Mouse (Mus musculus): ENCODE measurements around the gene Slit1. TPM values are rescaled to one million over a fixed set of nuclear protein-coding genes. Genes with fewer than 3 reads are reported as not detected.
A peak's percentile ranks its signal among the peaks of the same experiment; 100 is the strongest.

The Slit1 gene
- polyA plus RNA-seq, 1 experiment from 2014 or later: 2.1 TPM

GRCm38 (mm10) chr19:41615606-41616224, 127.8 kb downstream of the Slit1 start:
- H3K4me2 ChIP-seq (ENCODE audit: low read depth, low read length): no peak overlapping the region
- DNase-seq (ENCODE audit: low spot score) (peak; percentile 59), ATAC-seq (replicated peaks; ENCODE audit: insufficient number of reproducible peaks, low FRiP score, low TSS enrichment, low read depth) (peak; percentile 76)
- H3K4me3 ChIP-seq (ENCODE audit: low read depth, low read length): no peak overlapping the region
- H3K4me1 ChIP-seq (ENCODE audit: control insufficient read depth, insufficient read depth, low read length): peaks cover 8% of the 10 kb centered on the region; the same call in 1 of the 2 replicates
- no peaks in the 10 kb centered on the region for H3K9me3 ChIP-seq (replicated peaks; ENCODE audit: control insufficient read depth, low read length)
- peaks cover 7% of the 10 kb centered on the region for H3K27me3 ChIP-seq (ENCODE audit: control insufficient read depth, insufficient read depth, low read length)
- H3K36me3 ChIP-seq (replicated peaks; ENCODE audit: control insufficient read depth, insufficient read depth, low read depth, low read length): no peaks in the 10 kb centered on the region
- no peak overlapping the region for H3K27ac ChIP-seq (replicated peaks; ENCODE audit: low read depth, low read length)
- WGBS: 27% methylated on average over 11 of the region's 11 CpGs
- no peak overlapping the region for H3K9ac ChIP-seq (replicated peaks; ENCODE audit: low read length)

- Histone ChIP-seq H3K9me3 (replicated peaks; ENCODE audit: control insufficient read depth, low read length) (no peaks in the 10 kb centered on the region), H3K9ac (replicated peaks; ENCODE audit: low read length) (no peak overlapping the region), H3K4me2 (ENCODE audit: low read depth, low read length) (no peak overlapping the region; the same call in 1 of the 2 replicates), H3K4me3 (ENCODE audit: low read depth, low read length) (no peak overlapping the region), H3K36me3 (replicated peaks; ENCODE audit: control insufficient read depth, insufficient read depth, low read depth, low read length) (no peaks in the 10 kb centered on the region), H3K27ac (replicated peaks; ENCODE audit: low read depth, low read length) (no peak overlapping the region), H3K27me3 (ENCODE audit: control insufficient read depth, insufficient read depth, low read length) (peaks cover 7% of the 10 kb centered on the region), H3K4me1 (ENCODE audit: control insufficient read depth, insufficient read depth, low read length) (peaks cover 8% of the 10 kb centered on the region; the same call in 1 of the 2 replicates)
- DNase-seq (ENCODE audit: low spot score): peak; percentile 83
- WGBS: 21% methylated on average over 16 of the region's 16 CpGs
- ATAC-seq (replicated peaks; ENCODE audit: insufficient number of reproducible peaks, low FRiP score, low TSS enrichment, low read depth): peak; percentile 54; the same call in 1 of the 2 replicates
These were observed 130.0 kb downstream of the Slit1 start for GRCm38 (mm10) chr19:41613325-41614087.

- ATAC-seq (replicated peaks; ENCODE audit: insufficient number of reproducible peaks, low FRiP score, low TSS enrichment, low read depth): no peak
- Histone ChIP-seq H3K9me3 (replicated peaks; ENCODE audit: control insufficient read depth, low read length) (no peaks in the 10 kb centered on the region), H3K4me2 (ENCODE audit: low read depth, low read length) (no peak overlapping the region), H3K9ac (replicated peaks; ENCODE audit: low read length) (no peak overlapping the region), H3K27me3 (ENCODE audit: control insufficient read depth, insufficient read depth, low read length) (peaks cover 7% of the 10 kb centered on the region), H3K4me3 (ENCODE audit: low read depth, low read length) (no peak overlapping the region), H3K36me3 (replicated peaks; ENCODE audit: control insufficient read depth, insufficient read depth, low read depth, low read length) (no peaks in the 10 kb centered on the region), H3K27ac (replicated peaks; ENCODE audit: low read depth, low read length) (no peak overlapping the region), H3K4me1 (ENCODE audit: control insufficient read depth, insufficient read depth, low read length) (peaks cover 3% of the 10 kb centered on the region; the same call in 1 of the 2 replicates)
- DNase-seq (ENCODE audit: low spot score): no peak
- WGBS: 80% methylated on average over 6 of the region's 6 CpGs
These were observed 131.8 kb downstream of the Slit1 start for GRCm38 (mm10) chr19:41611683-41612082.

- Histone ChIP-seq H3K4me3 (ENCODE audit: low read depth, low read length) (no peak overlapping the region), H3K27ac (replicated peaks; ENCODE audit: low read depth, low read length) (no peak overlapping the region), H3K9ac (replicated peaks; ENCODE audit: low read length) (no peak overlapping the region), H3K4me2 (ENCODE audit: low read depth, low read length) (no peak overlapping the region), H3K36me3 (replicated peaks; ENCODE audit: control insufficient read depth, insufficient read depth, low read depth, low read length) (no peaks in the 10 kb centered on the region), H3K27me3 (ENCODE audit: control insufficient read depth, insufficient read depth, low read length) (no peaks in the 10 kb centered on the region), H3K4me1 (ENCODE audit: control insufficient read depth, insufficient read depth, low read length) (no peaks in the 10 kb centered on the region), H3K9me3 (replicated peaks; ENCODE audit: control insufficient read depth, low read length) (no peaks in the 10 kb centered on the region)
- WGBS: 77% methylated on average over 10 of the region's 10 CpGs
- ATAC-seq (replicated peaks; ENCODE audit: insufficient number of reproducible peaks, low FRiP score, low TSS enrichment, low read depth): no peak
- DNase-seq (ENCODE audit: low spot score): no peak
These were observed 137.1 kb downstream of the Slit1 start for GRCm38 (mm10) chr19:41606208-41606987.

GRCm38 (mm10) chr19:41600647-41601046, 142.8 kb downstream of the Slit1 start:
- Histone ChIP-seq H3K36me3 (replicated peaks; ENCODE audit: control insufficient read depth, insufficient read depth, low read depth, low read length) (no peaks in the 10 kb centered on the region), H3K9me3 (replicated peaks; ENCODE audit: control insufficient read depth, low read length) (no peaks in the 10 kb centered on the region), H3K27ac (replicated peaks; ENCODE audit: low read depth, low read length) (no peak overlapping the region), H3K27me3 (ENCODE audit: control insufficient read depth, insufficient read depth, low read length) (no peaks in the 10 kb centered on the region), H3K4me2 (ENCODE audit: low read depth, low read length) (no peak overlapping the region), H3K4me3 (ENCODE audit: low read depth, low read length) (no peak overlapping the region), H3K9ac (replicated peaks; ENCODE audit: low read length) (no peak overlapping the region), H3K4me1 (ENCODE audit: control insufficient read depth, insufficient read depth, low read length) (no peaks in the 10 kb centered on the region)
- DNase-seq (ENCODE audit: low spot score) (no peak), ATAC-seq (replicated peaks; ENCODE audit: insufficient number of reproducible peaks, low FRiP score, low TSS enrichment, low read depth) (0 out of 2 replicates have a peak, but pooled peaks have one; percentile 16)
- WGBS: 33% methylated on average over 11 of the region's 11 CpGs

GRCm38 (mm10) chr19:41597170-41597894, 146.1 kb downstream of the Slit1 start:
- WGBS: 91% methylated on average over 6 of the region's 6 CpGs
- H3K4me2 ChIP-seq (ENCODE audit: low read depth, low read length): no peak overlapping the region
- no peak overlapping the region for H3K9ac ChIP-seq (replicated peaks; ENCODE audit: low read length)
- H3K27me3 ChIP-seq (ENCODE audit: control insufficient read depth, insufficient read depth, low read length): no peaks in the 10 kb centered on the region
- no peaks in the 10 kb centered on the region for H3K4me1 ChIP-seq (ENCODE audit: control insufficient read depth, insufficient read depth, low read length)
- no peak overlapping the region for H3K27ac ChIP-seq (replicated peaks; ENCODE audit: low read depth, low read length)
- no peaks in the 10 kb centered on the region for H3K36me3 ChIP-seq (replicated peaks; ENCODE audit: control insufficient read depth, insufficient read depth, low read depth, low read length)
- DNase-seq (ENCODE audit: low spot score): no peak
- no peak for ATAC-seq (replicated peaks; ENCODE audit: insufficient number of reproducible peaks, low FRiP score, low TSS enrichment, low read depth)
- no peaks in the 10 kb centered on the region for H3K9me3 ChIP-seq (replicated peaks; ENCODE audit: control insufficient read depth, low read length)
- H3K4me3 ChIP-seq (ENCODE audit: low read depth, low read length): no peak overlapping the region

- 80% methylated on average over 12 of the region's 12 CpGs for WGBS
- no peaks in the 10 kb centered on the region for H3K9me3 ChIP-seq (replicated peaks; ENCODE audit: control insufficient read depth, low read length)
- H3K27me3 ChIP-seq (ENCODE audit: control insufficient read depth, insufficient read depth, low read length): no peaks in the 10 kb centered on the region
- no peak overlapping the region for H3K27ac ChIP-seq (replicated peaks; ENCODE audit: low read depth, low read length)
- DNase-seq (ENCODE audit: low spot score) (no peak), ATAC-seq (replicated peaks; ENCODE audit: insufficient number of reproducible peaks, low FRiP score, low TSS enrichment, low read depth) (no peak)
- H3K4me1 ChIP-seq (ENCODE audit: control insufficient read depth, insufficient read depth, low read length): no peaks in the 10 kb centered on the region
- H3K36me3 ChIP-seq (replicated peaks; ENCODE audit: control insufficient read depth, insufficient read depth, low read depth, low read length): no peaks in the 10 kb centered on the region
- no peak overlapping the region for H3K9ac ChIP-seq (replicated peaks; ENCODE audit: low read length)
- H3K4me2 ChIP-seq (ENCODE audit: low read depth, low read length): no peak overlapping the region
- no peak overlapping the region for H3K4me3 ChIP-seq (ENCODE audit: low read depth, low read length)
These were observed 151.7 kb downstream of the Slit1 start for GRCm38 (mm10) chr19:41591808-41592207.
